Mouse (Mus musculus) ES-Bruce4 (cell line): ENCODE results near the gene Fitm2. TPM values are rescaled to one million over a fixed set of nuclear protein-coding genes. Genes with fewer than 3 reads are reported as not detected.
A peak's percentile ranks its signal among the peaks of the same experiment; 100 is the strongest.

Source experiments
- H3K27ac ChIP-seq: 2 replicates; pipeline ENCODE4 v1.5.1; 2012; ENCODE audit warnings: low read length, inconsistent platforms; ENCODE audit not compliant: insufficient read depth
- H3K27me3 ChIP-seq: 2 replicates; pipeline ENCODE4 v1.6.1; 2012; ENCODE audit warnings: mild to moderate bottlenecking, low read length, inconsistent platforms; ENCODE audit not compliant: control insufficient read depth, poor library complexity, insufficient read depth, severe bottlenecking
- H3K36me3 ChIP-seq: 2 replicates; pipeline ENCODE4 v1.6.1; 2012; ENCODE audit warnings: inconsistent platforms, mild to moderate bottlenecking, low read length, moderate library complexity; ENCODE audit not compliant: control insufficient read depth, poor library complexity, insufficient read depth, severe bottlenecking
- H3K4me1 ChIP-seq: one replicate; pipeline ENCODE4 v1.8.1; 2011; ENCODE audit warnings: low read length; ENCODE audit not compliant: control insufficient read depth, insufficient read depth
- H3K4me3 ChIP-seq: 2 replicates; pipeline ENCODE4 v1.5.1; 2011; ENCODE audit warnings: low read depth, mild to moderate bottlenecking, low read length
- H3K9ac ChIP-seq: 2 replicates; pipeline ENCODE4 v1.6.1; 2012; ENCODE audit warnings: low read depth, mild to moderate bottlenecking, inconsistent platforms; ENCODE audit not compliant: poor library complexity, severe bottlenecking
- H3K9me3 ChIP-seq: replicated peaks from 2 replicates; pipeline ENCODE4 v1.6.1; 2012; ENCODE audit warnings: mild to moderate bottlenecking, low read length, inconsistent platforms; ENCODE audit not compliant: control insufficient read depth, poor library complexity, insufficient read depth, severe bottlenecking
- CTCF ChIP-seq: IDR thresholded peaks from one replicate; pipeline ENCODE4 v1.8.1; 2011; ENCODE audit warnings: low read depth, low read length
- EP300 ChIP-seq: IDR thresholded peaks from 2 replicates; pipeline ENCODE4 v1.6.1; 2011; ENCODE audit warnings: low read depth, low read length; ENCODE audit not compliant: insufficient read depth
- POLR2A ChIP-seq: IDR thresholded peaks from one replicate; pipeline ENCODE4 v1.8.1; 2011; ENCODE audit warnings: low read length; ENCODE audit not compliant: insufficient read depth
- polyA plus RNA-seq: library from polyadenylated mRNA; stranded (reverse); fragments of >200 nt; gene quantifications from 2 replicates; pipeline ENCODE4 v1.2.4, GENCODE M21; 2011; ENCODE audit warnings: low read depth; ENCODE audit not compliant: missing spikeins, insufficient read depth, insufficient read length

Gene Fitm2
- polyA plus RNA-seq, 1 experiment = 4.9 TPM

DNA sequence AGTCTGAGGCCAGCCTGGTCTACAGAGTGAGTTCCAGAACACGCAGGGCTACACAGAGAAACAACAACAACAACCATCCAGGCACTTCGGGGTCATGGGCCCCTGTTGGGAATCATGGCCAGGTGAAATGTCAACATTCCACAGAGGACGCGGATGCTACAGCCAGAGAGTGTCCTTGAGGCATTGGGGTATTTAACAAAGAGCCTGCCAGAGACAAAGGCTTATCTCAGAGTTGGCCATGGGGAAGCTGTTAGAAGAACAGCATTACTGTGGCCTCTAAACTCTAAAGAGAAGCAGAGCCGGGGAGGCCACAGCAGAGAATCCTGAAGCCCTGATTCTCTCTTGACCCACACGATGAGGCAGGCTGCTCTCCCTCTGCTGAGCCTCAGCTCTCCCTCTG, 3.6 kb downstream of the Fitm2 start:
- H3K27ac ChIP-seq = no peak overlapping the region
- no peak overlapping the region for H3K4me3 ChIP-seq
- H3K27me3 ChIP-seq = no peaks in the 10 kb centered on the region
- TF ChIP-seq POLR2A (no peak), EP300 (no peak), CTCF (no peak)
- H3K9ac ChIP-seq = no peak overlapping the region
- no peaks in the 10 kb centered on the region for H3K9me3 ChIP-seq
- no peaks in the 10 kb centered on the region; the same call in 1 of the 2 replicates for H3K36me3 ChIP-seq
- H3K4me1 ChIP-seq = peaks cover 7% of the 10 kb centered on the region

DNA sequence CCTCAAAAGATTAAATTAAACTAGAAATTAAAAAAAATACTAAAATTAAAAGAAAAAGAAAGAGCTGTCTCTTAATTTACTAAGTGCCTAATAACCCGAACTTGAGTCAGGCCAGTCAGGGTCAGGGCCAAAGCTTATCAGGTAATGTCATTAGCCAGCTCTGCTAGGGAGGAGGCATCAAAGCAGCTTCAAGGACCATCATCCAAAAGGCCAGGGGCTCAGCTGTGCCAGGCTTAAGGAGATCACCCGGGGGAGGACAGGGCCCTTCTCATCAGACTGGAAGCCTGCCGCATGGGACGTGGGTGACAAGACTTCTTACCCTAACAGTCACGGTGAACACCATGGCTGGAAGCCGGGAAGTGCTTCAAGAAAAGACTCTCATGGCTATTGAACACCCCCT, 4.8 kb downstream of the Fitm2 start:
- TF ChIP-seq CTCF (no peak), EP300 (no peak), POLR2A (no peak)
- peaks cover 11% of the 10 kb centered on the region for H3K4me1 ChIP-seq
- no peak overlapping the region for H3K27ac ChIP-seq
- H3K36me3 ChIP-seq = no peaks in the 10 kb centered on the region; the same call in 1 of the 2 replicates
- no peaks in the 10 kb centered on the region for H3K27me3 ChIP-seq
- no peak overlapping the region for H3K9ac ChIP-seq
- H3K9me3 ChIP-seq = no peaks in the 10 kb centered on the region
- no peak overlapping the region for H3K4me3 ChIP-seq

DNA sequence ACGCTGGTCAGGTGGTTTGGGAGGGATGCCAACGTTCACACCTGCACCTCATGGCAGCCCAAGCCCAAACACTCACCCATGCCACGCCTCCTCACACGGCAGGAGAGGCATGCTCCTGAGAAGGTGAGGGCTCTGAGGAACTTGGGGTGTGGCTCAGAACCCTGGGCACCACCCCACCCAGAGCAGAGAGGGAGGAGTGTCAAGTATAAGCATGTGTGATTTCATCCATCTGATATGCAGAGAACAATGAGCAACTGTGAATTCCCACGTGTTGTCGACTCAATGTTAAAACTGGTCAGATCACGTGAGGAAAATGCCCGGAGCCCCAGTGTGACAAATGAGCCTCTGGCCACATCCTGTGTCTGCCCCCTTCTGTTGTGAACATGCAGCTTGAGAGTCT, 5.7 kb downstream of the Fitm2 start:
- Histone ChIP-seq H3K27me3 (no peaks in the 10 kb centered on the region), H3K4me1 (peaks cover 15% of the 10 kb centered on the region), H3K9ac (no peak overlapping the region), H3K4me3 (no peak overlapping the region), H3K27ac (no peak overlapping the region), H3K9me3 (no peaks in the 10 kb centered on the region), H3K36me3 (no peaks in the 10 kb centered on the region; the same call in 1 of the 2 replicates)
- no peak for TF ChIP-seq EP300

DNA sequence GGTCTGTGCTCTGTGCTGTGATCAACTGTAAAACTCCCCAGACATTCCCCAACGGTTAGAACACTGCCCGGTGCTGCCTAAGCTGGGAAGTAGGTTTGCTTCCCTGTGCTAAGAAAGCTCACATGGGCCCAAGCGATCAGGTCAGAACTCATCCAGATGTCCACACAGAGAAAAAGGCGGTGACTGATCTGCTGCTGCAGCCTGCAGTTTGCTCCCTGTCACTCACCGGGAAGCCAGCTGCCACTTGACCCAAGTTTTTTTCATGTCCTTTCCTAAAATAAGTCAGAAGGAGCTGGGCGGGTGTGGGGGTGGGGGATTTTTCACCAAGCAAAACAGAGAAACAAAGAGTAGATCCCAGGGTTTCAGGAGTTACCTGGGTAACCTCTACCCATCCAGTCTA, 7.9 kb downstream of the Fitm2 start:
- H3K9ac ChIP-seq = no peak overlapping the region
- H3K36me3 ChIP-seq = no peaks in the 10 kb centered on the region; the same call in 1 of the 2 replicates
- no peaks in the 10 kb centered on the region for H3K9me3 ChIP-seq
- no peak for TF ChIP-seq CTCF
- no peak for TF ChIP-seq EP300
- no peak for TF ChIP-seq POLR2A
- peak overlapping the region; percentile 96 for H3K27ac ChIP-seq
- no peaks in the 10 kb centered on the region for H3K27me3 ChIP-seq
- H3K4me3 ChIP-seq = no peak overlapping the region
- peaks cover 15% of the 10 kb centered on the region for H3K4me1 ChIP-seq

DNA sequence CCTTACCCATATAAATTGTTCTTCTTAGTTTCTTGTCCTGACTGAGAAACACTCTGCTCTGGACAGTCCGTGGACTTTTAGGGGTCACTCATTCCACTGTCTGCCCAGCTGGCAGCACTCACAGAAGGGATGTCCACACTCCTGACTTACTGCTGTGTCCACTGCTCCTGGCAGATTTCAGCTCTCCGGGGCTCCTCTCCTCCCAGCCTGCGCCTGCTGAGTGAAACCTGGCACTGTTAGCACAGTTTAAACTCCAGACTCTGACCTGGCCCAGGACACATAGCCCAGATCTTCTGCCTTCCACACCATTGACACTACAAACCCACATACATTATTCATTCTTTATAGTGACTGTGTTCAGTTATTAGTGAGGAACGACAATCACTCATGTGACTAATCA, 8.4 kb downstream of the Fitm2 start:
- no peak overlapping the region for H3K9ac ChIP-seq

DNA sequence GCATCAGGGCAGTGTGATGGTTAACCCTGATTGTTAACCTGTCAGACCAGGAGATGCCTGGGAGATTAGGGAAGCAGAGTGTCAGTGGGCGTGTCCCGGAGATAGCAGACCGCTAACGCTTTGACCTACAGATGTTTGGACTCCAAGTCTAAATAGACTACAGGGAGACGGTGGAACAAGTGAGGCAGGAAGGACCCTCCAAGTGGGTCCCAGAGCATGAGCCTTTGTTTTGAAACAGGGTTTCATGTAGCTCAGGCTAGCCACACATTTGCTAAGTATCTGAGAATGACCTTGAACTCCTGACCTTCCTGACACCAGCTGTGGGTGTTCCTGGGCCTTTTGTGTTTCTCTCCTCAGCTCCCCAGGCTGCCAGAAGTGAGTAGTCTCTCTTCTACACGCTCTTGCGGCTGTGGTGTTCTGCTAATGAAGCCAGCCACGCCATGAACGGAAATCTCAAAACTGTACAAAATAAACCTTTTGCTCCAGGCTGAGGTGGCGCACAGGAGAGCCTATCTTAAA, 9.1 kb downstream of the Fitm2 start:
- TF ChIP-seq EP300 (peak; percentile 89), CTCF (no peak)
- Histone ChIP-seq H3K9me3 (no peaks in the 10 kb centered on the region), H3K27ac (peak overlapping the region; percentile 96), H3K27me3 (no peaks in the 10 kb centered on the region), H3K9ac (no peak overlapping the region), H3K4me1 (peaks cover 15% of the 10 kb centered on the region), H3K4me3 (no peak overlapping the region), H3K36me3 (no peaks in the 10 kb centered on the region; the same call in 1 of the 2 replicates)

More for the DNA sequence above, 8.4 kb downstream of the Fitm2 start:
- Histone ChIP-seq H3K9me3 (no peaks in the 10 kb centered on the region), H3K27me3 (no peaks in the 10 kb centered on the region), H3K27ac (peak overlapping the region; percentile 96), H3K4me3 (no peak overlapping the region), H3K36me3 (no peaks in the 10 kb centered on the region; the same call in 1 of the 2 replicates), H3K4me1 (peaks cover 15% of the 10 kb centered on the region)
- TF ChIP-seq EP300 (no peak), CTCF (no peak), POLR2A (no peak)
